ENCODE assay signal across 8 mouse cellular contexts in genomic region chr17:12931576-12931975, GRCm38 (mm10). TPM values are rescaled to one million over a fixed set of nuclear protein-coding genes. Genes with fewer than 3 reads are reported as not detected.
"Had no signal": no experiment of that assay in that cellular context is flagged by ENCODE, and none has a peak within 500 bp of the region (broad histone marks: within the 10 kb centered on the region; RNA-seq: fewer than 3 reads in every experiment).

No protein-coding gene starts in this region.

RNA-seq across cellular contexts. Expression of gene Acat3, which starts 8.8 kb away (rescaled TPM):
- total RNA-seq: gastrocnemius, adult 18-20 months; gastrocnemius, adult 8-10 months; gastrocnemius, postnatal 14 days; gastrocnemius, postnatal 36 days; heart, adult 2 months; heart, postnatal 10 days; heart, postnatal 25 days; heart, postnatal 4 days had no signal

RNA-seq across cellular contexts. Expression of gene Pnldc1, which starts 21.5 kb away (rescaled TPM):
- total RNA-seq: gastrocnemius, postnatal 36 days had no signal
